Mouse (Mus musculus) MEL (cell line): ENCODE measurements around the gene Pip4k2a. TPM values are rescaled to one million over a fixed set of nuclear protein-coding genes. Genes with fewer than 3 reads are reported as not detected.

Experiments used
- DNase-seq: peaks from one replicate; pipeline ENCODE4 v3.0.0; 2011; ENCODE audit warnings: low read depth, low spot score
- H3K27ac ChIP-seq: 2 replicates; pipeline ENCODE4 v1.5.1; 2012; ENCODE audit warnings: low read depth, mild to moderate bottlenecking, control low read depth, low read length, moderate library complexity; ENCODE audit not compliant: control insufficient read depth
- H3K27me3 ChIP-seq, 2 experiments: fragments of 150-350 bp in 1 of 2; sonication (generic) in 1 of 2; 2 replicates each; pipeline ENCODE4 v1.6.1; 2012; ENCODE audit warnings: low read length in 2 of 2, mild to moderate bottlenecking in 2 of 2, improper control_type of control experiment in 1 of 2, moderate library complexity in 1 of 2; ENCODE audit not compliant: insufficient read depth in 2 of 2, control insufficient read depth in 1 of 2
- H3K36me3 ChIP-seq, 2 experiments: 2 replicates each; pipeline ENCODE4 v1.6.1; 2012 to 2014; ENCODE audit warnings: low read length in 2 of 2, improper control_type of control experiment in 1 of 2, inconsistent platforms in 1 of 2, mild to moderate bottlenecking in 1 of 2; ENCODE audit not compliant: insufficient read depth in 2 of 2, control insufficient read depth in 1 of 2
- H3K4me1 ChIP-seq, 2 experiments: fragments of 150-350 bp in 1 of 2; sonication (generic) in 1 of 2; 2 replicates each; pipeline ENCODE4 v1.6.1; 2012; ENCODE audit warnings: low read length in 2 of 2, improper control_type of control experiment in 1 of 2, mild to moderate bottlenecking in 1 of 2; ENCODE audit not compliant: insufficient read depth in 2 of 2, control insufficient read depth in 1 of 2
- H3K4me3 ChIP-seq, 2 experiments: fragments of 150-350 bp in 1 of 2; sonication (generic) in 1 of 2; 2 replicates each; pipeline ENCODE4 v1.5.1; 2012; ENCODE audit warnings: low read depth in 2 of 2, low read length in 2 of 2, mild to moderate bottlenecking in 2 of 2, moderate library complexity in 2 of 2, control low read depth in 1 of 2, improper control_type of control experiment in 1 of 2; ENCODE audit not compliant: control insufficient read depth in 1 of 2, insufficient read depth in 1 of 2
- H3K79me2 ChIP-seq: 2 replicates; pipeline ENCODE4 v1.6.1; 2012; ENCODE audit warnings: mild to moderate bottlenecking, low read length, moderate library complexity; ENCODE audit not compliant: control insufficient read depth, poor library complexity, insufficient read depth
- H3K9ac ChIP-seq: 2 replicates; pipeline ENCODE4 v1.6.1; 2012; ENCODE audit warnings: low read depth, mild to moderate bottlenecking, control low read depth, low read length, moderate library complexity; ENCODE audit not compliant: control insufficient read depth, poor library complexity, severe bottlenecking
- H3K9me3 ChIP-seq: fragments of 150-350 bp; sonication (generic); replicated peaks from 2 replicates; pipeline ENCODE4 v1.6.1; 2012; ENCODE audit warnings: mild to moderate bottlenecking, low read length, improper control_type of control experiment, moderate library complexity; ENCODE audit not compliant: insufficient read depth
- BHLHE40 ChIP-seq: IDR thresholded peaks from 2 replicates; pipeline ENCODE4 v1.6.1; 2012; ENCODE audit warnings: low read depth, mild to moderate bottlenecking, inconsistent platforms, low read length, improper control_type of control experiment, borderline replicate concordance
- CHD1 ChIP-seq: IDR thresholded peaks from 2 replicates; pipeline ENCODE4 v1.6.1; 2012; ENCODE audit warnings: low read depth, mild to moderate bottlenecking, inconsistent platforms, low read length, improper control_type of control experiment
- CHD2 ChIP-seq: IDR thresholded peaks from 2 replicates; pipeline ENCODE4 v1.6.1; 2011; ENCODE audit warnings: low read length, improper control_type of control experiment
- CTCF ChIP-seq, 3 experiments: IDR thresholded peaks in 2 of 3; conservative IDR thresholded peaks in 1 of 3; 2 replicates each; pipeline ENCODE4 v1.5.1; 2011 to 2012; ENCODE audit warnings: low read length in 3 of 3, low read depth in 2 of 3, mild to moderate bottlenecking in 2 of 3, improper control_type of control experiment in 1 of 3, inconsistent platforms in 1 of 3, mixed read lengths in 1 of 3, moderate library complexity in 1 of 3; ENCODE audit not compliant: control insufficient read depth in 1 of 3, insufficient read depth in 1 of 3, poor library complexity in 1 of 3, severe bottlenecking in 1 of 3
- E2F4 ChIP-seq: IDR thresholded peaks from 2 replicates; pipeline ENCODE4 v1.6.1; 2011; ENCODE audit warnings: low read depth, low read length, improper control_type of control experiment, borderline replicate concordance
- ELF1 ChIP-seq: IDR thresholded peaks from 2 replicates; pipeline ENCODE4 v1.6.1; 2014; ENCODE audit warnings: low read depth, mild to moderate bottlenecking, inconsistent platforms, low read length, improper control_type of control experiment, moderate library complexity
- EP300 ChIP-seq, 2 experiments: IDR thresholded peaks; 2 replicates each; pipeline ENCODE4 v1.6.1; 2011; ENCODE audit warnings: improper control_type of control experiment in 2 of 2, low read length in 2 of 2, low read depth in 1 of 2, mild to moderate bottlenecking in 1 of 2
- HCFC1 ChIP-seq: IDR thresholded peaks from 2 replicates; pipeline ENCODE4 v1.6.1; 2012; ENCODE audit warnings: low read depth, mild to moderate bottlenecking, inconsistent platforms, low read length, improper control_type of control experiment, moderate library complexity
- MAFK ChIP-seq: IDR thresholded peaks from 2 replicates; pipeline ENCODE4 v1.6.1; 2011; ENCODE audit warnings: low read depth, mild to moderate bottlenecking, low read length, improper control_type of control experiment, borderline replicate concordance
- MAX ChIP-seq: IDR thresholded peaks from 2 replicates; pipeline ENCODE4 v1.6.1; 2011; ENCODE audit warnings: low read length, improper control_type of control experiment
- MEF2A ChIP-seq: IDR thresholded peaks from 2 replicates; pipeline ENCODE4 v1.6.1; 2014; ENCODE audit warnings: low read depth, mild to moderate bottlenecking, inconsistent platforms, low read length, improper control_type of control experiment; ENCODE audit not compliant: poor library complexity, insufficient replicate concordance, severe bottlenecking; ENCODE audit errors: extremely low read depth
- MXI1 ChIP-seq: IDR thresholded peaks from 2 replicates; pipeline ENCODE4 v1.6.1; 2011; ENCODE audit warnings: mild to moderate bottlenecking, low read depth, low read length, improper control_type of control experiment
- MYB ChIP-seq: IDR thresholded peaks from 2 replicates; pipeline ENCODE4 v1.6.1; 2011; ENCODE audit warnings: mild to moderate bottlenecking, low read depth, low read length, improper control_type of control experiment
- MYC ChIP-seq: IDR thresholded peaks from 2 replicates; pipeline ENCODE4 v1.6.1; 2011; ENCODE audit warnings: low read depth, mild to moderate bottlenecking, low read length, improper control_type of control experiment, moderate library complexity
- NELFE ChIP-seq: IDR thresholded peaks from 2 replicates; pipeline ENCODE4 v1.6.1; 2011; ENCODE audit warnings: low read depth, low read length, improper control_type of control experiment
- NRF1 ChIP-seq: IDR thresholded peaks from 2 replicates; pipeline ENCODE4 v1.6.1; 2014; ENCODE audit warnings: low read depth, mild to moderate bottlenecking, inconsistent platforms, low read length, improper control_type of control experiment, moderate library complexity; ENCODE audit not compliant: poor library complexity, insufficient read depth, severe bottlenecking
- POLR2A ChIP-seq, 2 experiments: IDR thresholded peaks; 2 replicates each; pipeline ENCODE4 v1.6.1; 2011 to 2012; ENCODE audit warnings: low read length in 2 of 2, mild to moderate bottlenecking in 2 of 2, control low read depth in 1 of 2, improper control_type of control experiment in 1 of 2, low read depth in 1 of 2, moderate library complexity in 1 of 2; ENCODE audit not compliant: control insufficient read depth in 1 of 2, insufficient read depth in 1 of 2, poor library complexity in 1 of 2
- POLR2AphosphoS2 ChIP-seq: IDR thresholded peaks from 2 replicates; pipeline ENCODE4 v1.6.1; 2011; ENCODE audit warnings: low read length, improper control_type of control experiment
- POLR2AphosphoS5 ChIP-seq: IDR thresholded peaks from 2 replicates; pipeline ENCODE4 v1.6.1; 2012; ENCODE audit warnings: low read depth, borderline replicate concordance, mild to moderate bottlenecking, inconsistent platforms, low read length, moderate library complexity, mixed read lengths
- RAD21 ChIP-seq: IDR thresholded peaks from 2 replicates; pipeline ENCODE4 v1.6.1; 2011; ENCODE audit warnings: mild to moderate bottlenecking, low read depth, low read length, improper control_type of control experiment
- RCOR1 ChIP-seq: IDR thresholded peaks from 2 replicates; pipeline ENCODE4 v1.6.1; 2012; ENCODE audit warnings: low read depth, mild to moderate bottlenecking, inconsistent platforms, low read length, improper control_type of control experiment
- SIN3A ChIP-seq: IDR thresholded peaks from 2 replicates; pipeline ENCODE4 v1.6.1; 2012; ENCODE audit warnings: low read length, improper control_type of control experiment, inconsistent platforms
- SMC3 ChIP-seq: IDR thresholded peaks from 2 replicates; pipeline ENCODE4 v1.6.1; 2011; ENCODE audit warnings: low read depth, low read length, improper control_type of control experiment
- TBP ChIP-seq: IDR thresholded peaks from 2 replicates; pipeline ENCODE4 v1.8.0; 2011; ENCODE audit warnings: low read depth, low read length, improper control_type of control experiment
- TCF12 ChIP-seq: IDR thresholded peaks from 2 replicates; pipeline ENCODE4 v1.6.1; 2014; ENCODE audit warnings: low read depth, mild to moderate bottlenecking, inconsistent platforms, low read length, improper control_type of control experiment, moderate library complexity
- USF1 ChIP-seq: IDR thresholded peaks from 2 replicates; pipeline ENCODE4 v1.6.1; 2014; ENCODE audit warnings: low read depth, mild to moderate bottlenecking, inconsistent platforms, low read length, improper control_type of control experiment, moderate library complexity
- ZKSCAN1 ChIP-seq: IDR thresholded peaks from 2 replicates; pipeline ENCODE4 v1.6.1; 2012; ENCODE audit warnings: low read depth, mild to moderate bottlenecking, inconsistent platforms, low read length, improper control_type of control experiment, moderate library complexity
- ZMIZ1 ChIP-seq: IDR thresholded peaks from 2 replicates; pipeline ENCODE4 v1.6.1; 2012; ENCODE audit warnings: low read depth, mild to moderate bottlenecking, inconsistent platforms, low read length, improper control_type of control experiment, moderate library complexity
- ZNF384 ChIP-seq: IDR thresholded peaks from 2 replicates; pipeline ENCODE4 v1.6.1; 2012; ENCODE audit warnings: low read depth, mild to moderate bottlenecking, inconsistent platforms, low read length, improper control_type of control experiment
- polyA plus RNA-seq, 2 experiments: library from polyadenylated mRNA; stranded (reverse) in 1 of 2; unstranded in 1 of 2; fragments of >175 nt in 1 of 2; fragments of >200 nt in 1 of 2; gene quantifications; 2 replicates each; pipeline versions ENCODE4 v1.2.1 to v1.2.4; 2012; ENCODE audit warnings: low replicate concordance in 2 of 2, low read depth in 1 of 2; ENCODE audit not compliant: insufficient read length in 2 of 2, insufficient read depth in 1 of 2, missing spikeins in 1 of 2
- total RNA-seq: library from RNA; depleted of rRNA; stranded (reverse); fragments of 300-350 nt; gene quantifications from 2 replicates; pipeline ENCODE4 v1.2.3, GENCODE M21; 2012

The Pip4k2a gene
- total and polyA plus RNA-seq, 3 experiments = 7.9 to 48.5 TPM; not detected in 1

DNA sequence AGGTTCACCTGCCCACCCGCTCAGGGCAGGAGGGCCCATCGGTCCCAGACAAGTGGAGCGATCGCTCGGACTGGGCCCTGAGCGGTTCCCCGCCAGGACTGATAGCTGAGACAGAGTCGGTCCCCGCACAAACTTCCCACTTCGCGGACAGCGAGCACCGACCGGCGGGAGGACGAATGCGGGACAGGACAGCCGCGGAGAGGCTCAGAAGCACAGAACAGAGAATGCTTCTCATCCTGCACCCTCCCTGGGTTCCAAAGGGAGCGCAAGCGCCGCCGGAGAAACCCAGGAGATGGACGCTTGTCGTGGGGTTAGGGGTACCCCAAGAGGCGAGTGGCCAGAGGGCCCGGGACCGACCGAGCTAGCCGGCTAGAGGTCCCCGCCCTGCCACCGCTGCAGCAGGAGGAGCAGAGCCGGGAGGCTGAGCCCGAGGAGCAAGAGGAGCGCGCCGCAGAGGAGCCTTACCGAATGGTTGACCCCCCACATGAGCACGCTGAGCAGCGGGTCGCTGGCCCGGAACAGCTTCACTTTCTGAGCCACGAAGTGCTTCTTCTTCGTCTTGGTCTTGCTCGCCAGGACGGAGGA is 447 bp downstream of the Pip4k2a start:
- peaks cover 0 to 48% of the 10 kb centered on the region in 2 experiments; a peak in 2 of 4 replicates for H3K36me3 ChIP-seq
- peak; percentile 67 for DNase-seq
- no peaks in the 10 kb centered on the region for H3K9me3 ChIP-seq
- peak overlapping the region; percentile 87 to 99 for H3K4me3 ChIP-seq
- H3K4me1 ChIP-seq = peaks cover 38% of the 10 kb centered on the region in 2 experiments
- no peaks in the 10 kb centered on the region for H3K27me3 ChIP-seq
- peak overlapping the region; percentile 77 for H3K27ac ChIP-seq
- TF ChIP-seq ELF1 = no peak
- TF ChIP-seq TCF12 = 0 out of 2 replicates have a peak, but pooled peaks have one; percentile 1
- 0 out of 2 replicates have a peak, but pooled peaks have one; percentile 1 for TF ChIP-seq ZNF384
- H3K79me2 ChIP-seq = peaks cover 34% of the 10 kb centered on the region
- peak overlapping the region; percentile 81 for H3K9ac ChIP-seq

- no peaks in the 10 kb centered on the region for H3K9me3 ChIP-seq
- H3K27ac ChIP-seq = peak overlapping the region; percentile 77
- H3K4me1 ChIP-seq = peaks cover 42 to 43% of the 10 kb centered on the region in 2 experiments
- H3K9ac ChIP-seq = peak overlapping the region; percentile 81
- peaks cover 42% of the 10 kb centered on the region for H3K79me2 ChIP-seq
- H3K27me3 ChIP-seq = no peaks in the 10 kb centered on the region
- peaks cover 0 to 55% of the 10 kb centered on the region in 2 experiments; a peak in 2 of 4 replicates for H3K36me3 ChIP-seq
- peak; percentile 75 for DNase-seq
- peak overlapping the region; percentile 87 to 99 for H3K4me3 ChIP-seq
- TF ChIP-seq E2F4 (no peak), RCOR1 (no peak), ZKSCAN1 (no peak), MAFK (no peak), MXI1 (peak; percentile 84), MAX (no peak; the same call in 1 of the 2 replicates), MYB (no peak), CHD2 (no peak), POLR2A (IDR thresholded peaks at IDR 0.05; ENCODE audit: control insufficient read depth in 1 of 2, insufficient read depth in 1 of 2, low read depth in 1 of 2, low read length in 2 of 2, poor library complexity in 1 of 2) (no peak), TBP (no peak), ZMIZ1 (no peak), NRF1 (no peak), MYC (no peak), CTCF (IDR thresholded peaks at IDR 0.05 in 2 of 3, conservative IDR thresholded peaks at IDR 0.05 in 1 of 3; ENCODE audit: control insufficient read depth in 1 of 3, insufficient read depth in 1 of 3, low read depth in 2 of 3, low read length in 3 of 3, poor library complexity in 1 of 3, severe bottlenecking in 1 of 3) (no peak), SIN3A (peak; percentile 16; the same call in 1 of the 2 replicates), USF1 (no peak), BHLHE40 (peak; percentile 39; the same call in 1 of the 2 replicates), HCFC1 (no peak), EP300 (IDR thresholded peaks at IDR 0.05; ENCODE audit: low read depth in 1 of 2, low read length in 2 of 2) (no peak), TCF12 (no peak), ELF1 (no peak), CHD1 (peak; percentile 52; the same call in 1 of the 2 replicates), POLR2AphosphoS5 (no peak), SMC3 (no peak), RAD21 (no peak), NELFE (0 out of 2 replicates have a peak, but pooled peaks have one; percentile 16), POLR2AphosphoS2 (no peak), MEF2A (no peak)
Measured at GRCm38 (mm10) chr2:18996451-18997211, 1.3 kb downstream of the Pip4k2a start.
